Mouse (Mus musculus) hematopoietic stem cell, adult 5-6 weeks (primary cell): ENCODE data around the gene Ankrd13a. TPM values are rescaled to one million over a fixed set of nuclear protein-coding genes. Genes with fewer than 3 reads are reported as not detected.
A peak's percentile ranks its signal among the peaks of the same experiment; 100 is the strongest.

Experiments used
- ATAC-seq, 2 experiments: fragments of 125-278 bp in 1 of 2; replicated peaks in 1 of 2; 2 replicates each; pipeline ENCODE4 v1.8.0; 2016 to 2017; ENCODE audit warnings: inconsistent platforms in 2 of 2, mild to moderate bottlenecking in 2 of 2, moderate number of reproducible peaks in 2 of 2, low read depth in 1 of 2, moderate TSS enrichment in 1 of 2; ENCODE audit not compliant: low FRiP score in 2 of 2, poor library complexity in 2 of 2, severe bottlenecking in 2 of 2, insufficient read depth in 1 of 2, low TSS enrichment in 1 of 2
- total RNA-seq: library from RNA; stranded (forward); fragments of 172-1452, 232-1000 nt; gene quantifications from 2 replicates; pipeline ENCODE4 v1.2.3, GENCODE M21; 2017

The Ankrd13a gene
- total RNA-seq, 1 experiment from 2014 or later = 493 TPM

GRCm38 (mm10) chr5:114759536-114760090 lies 14.9 kb upstream of the Ankrd13a start:
- no peak for ATAC-seq

GRCm38 (mm10) chr5:114761980-114762379 lies 12.5 kb upstream of the Ankrd13a start:
- ATAC-seq = no peak

- no peak for ATAC-seq
Observed at GRCm38 (mm10) chr5:114764812-114765735, 9.4 kb upstream of the Ankrd13a start.

GRCm38 (mm10) chr5:114766686-114767085 lies 7.8 kb upstream of the Ankrd13a start:
- no peak for ATAC-seq

DNA sequence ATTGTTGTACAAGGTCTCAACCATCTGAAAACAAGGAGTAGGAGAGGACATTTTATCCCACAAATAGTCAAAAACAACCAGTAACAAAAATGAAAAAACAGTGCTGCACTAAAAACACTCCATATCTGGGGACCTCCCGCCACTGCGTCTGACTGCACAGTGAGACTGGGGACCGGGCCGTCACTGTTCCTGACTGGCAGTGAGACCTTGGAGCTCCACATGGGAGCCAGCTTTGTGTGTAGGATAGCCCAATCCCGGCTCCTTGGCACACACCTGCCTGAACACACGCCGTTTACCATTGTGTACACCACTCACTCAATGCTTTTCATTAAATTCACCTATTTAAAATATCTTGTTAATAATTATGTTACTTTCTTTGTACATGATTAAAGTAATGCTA lies 7.3 kb upstream of the Ankrd13a start:
- no peak for ATAC-seq

DNA sequence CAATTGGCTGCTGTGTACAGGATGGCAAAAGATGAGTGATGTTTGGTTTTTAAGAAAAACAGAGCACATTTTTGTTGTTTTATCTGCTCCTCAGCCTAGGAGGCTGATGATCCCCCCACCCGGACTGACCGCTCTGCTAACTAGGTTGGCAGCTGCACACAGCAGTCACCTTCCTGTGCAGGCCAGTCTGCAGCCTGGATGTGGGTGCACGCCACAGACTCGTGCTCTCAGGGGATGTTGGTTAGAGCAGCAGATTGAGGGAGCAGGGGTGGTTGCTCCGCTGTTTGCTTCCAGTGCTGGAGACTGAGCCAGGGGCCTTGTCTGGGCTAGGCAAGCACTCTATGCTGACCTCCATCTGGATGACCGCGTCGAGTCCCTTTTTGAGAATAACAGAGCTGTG lies 4.7 kb upstream of the Ankrd13a start:
- peak in 1 of 2 experiments; percentile 12; a peak in 1 of 4 replicates for ATAC-seq

DNA sequence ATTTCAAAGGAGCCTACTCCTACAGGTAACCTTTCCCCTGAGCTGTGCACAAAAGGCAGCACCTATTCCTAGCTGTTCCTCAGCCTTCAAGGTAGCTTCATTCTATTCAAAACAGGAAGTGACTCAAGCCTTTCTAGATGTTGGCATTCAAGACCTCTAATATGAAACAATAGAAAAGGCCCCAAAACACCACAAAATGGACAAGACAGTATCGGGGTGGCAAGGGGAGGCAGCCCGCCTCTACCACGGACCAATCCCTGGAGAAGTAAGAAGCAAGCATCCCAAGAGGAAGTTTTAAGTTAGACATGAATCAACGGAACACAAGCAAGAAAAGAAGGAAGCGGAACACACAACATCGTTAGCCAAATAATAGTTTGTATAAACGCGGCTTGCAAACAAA lies 2.7 kb upstream of the Ankrd13a start:
- ATAC-seq = no peak

DNA sequence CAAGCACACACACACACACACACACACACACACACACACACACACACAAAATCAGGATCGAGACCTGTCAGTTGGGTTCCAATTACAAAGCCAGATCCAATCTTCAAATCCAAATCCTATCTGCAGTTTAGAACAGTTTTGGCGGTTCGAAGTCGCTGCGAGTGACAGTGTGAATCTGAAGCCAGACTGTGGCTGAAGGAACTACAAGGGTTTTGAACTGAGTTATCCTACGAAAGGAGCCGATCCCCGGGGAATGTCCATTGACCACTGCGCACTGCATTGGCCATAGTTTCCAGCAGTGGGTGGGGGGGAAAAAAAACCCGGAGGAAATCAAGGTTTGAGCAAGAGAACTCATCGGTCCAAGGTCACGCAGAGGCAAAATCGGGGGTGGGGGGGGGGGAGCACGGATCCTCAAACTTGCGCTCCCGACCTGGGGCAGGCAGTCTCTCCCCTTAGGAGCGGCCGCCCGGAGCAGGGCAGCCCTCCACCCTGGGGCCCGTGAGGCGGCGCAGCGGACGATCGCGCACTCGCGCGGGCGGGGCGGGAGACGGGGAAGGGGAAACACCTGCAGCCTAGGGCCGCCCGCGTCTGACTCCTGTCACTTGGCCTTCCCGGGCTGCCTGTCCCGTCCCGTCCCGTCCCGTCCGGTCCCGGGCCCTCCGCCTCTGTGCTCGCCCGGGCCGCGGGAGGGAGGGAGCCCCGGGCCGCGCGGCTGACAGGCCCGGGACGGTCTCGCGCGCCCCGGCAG lies 1.8 kb upstream of the Ankrd13a start:
- ATAC-seq = no peak

GRCm38 (mm10) chr5:114773211-114773710 lies 1.2 kb upstream of the Ankrd13a start:
- ATAC-seq = peak; percentile 66 to 67

DNA sequence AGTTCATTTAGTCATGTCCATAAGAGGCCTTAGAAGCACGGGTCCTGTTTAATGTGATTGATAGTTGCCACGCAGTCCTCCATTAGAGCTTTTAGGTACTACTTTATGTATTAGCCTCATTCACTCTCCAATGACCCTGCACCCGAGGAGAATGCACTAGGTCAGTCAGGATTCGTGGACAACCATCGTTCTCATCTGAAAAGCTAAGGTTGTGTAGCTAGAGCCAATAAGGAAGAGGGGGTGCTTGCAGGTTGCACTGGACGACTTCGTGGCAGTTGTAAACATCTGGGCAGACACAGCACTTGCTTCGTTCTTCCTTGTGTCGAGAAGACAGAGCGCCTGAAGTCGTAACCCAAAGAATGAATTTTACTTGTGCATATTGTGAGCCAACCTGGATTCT lies 697 bp upstream of the Ankrd13a start:
- no peak for ATAC-seq

- ATAC-seq = no peak
Observed at GRCm38 (mm10) chr5:114775056-114775979, 841 bp downstream of the Ankrd13a start, which contains the start of gene Git2. Git2 (minus strand) TSS chr5:114775517.

DNA sequence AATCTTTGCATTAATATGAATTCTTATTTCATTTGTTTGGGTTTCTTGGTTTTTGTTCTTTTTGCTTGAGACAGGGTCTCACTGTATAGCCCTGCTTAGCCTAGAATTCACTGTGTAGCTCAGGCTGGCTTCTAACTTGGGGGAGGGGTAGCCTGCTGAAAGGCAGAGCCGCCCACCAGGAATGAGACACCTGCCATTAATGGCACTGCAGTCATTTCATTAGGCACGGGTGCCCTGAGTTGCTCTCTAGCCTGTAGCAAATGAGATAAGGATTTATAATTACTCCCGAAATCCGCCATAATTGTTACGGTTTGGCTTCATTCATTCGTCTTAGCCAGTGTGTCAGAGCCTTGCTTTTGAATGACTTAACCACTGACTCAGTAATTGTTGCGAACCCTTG lies 1.7 kb downstream of the Ankrd13a start:
- ATAC-seq = no peak

DNA sequence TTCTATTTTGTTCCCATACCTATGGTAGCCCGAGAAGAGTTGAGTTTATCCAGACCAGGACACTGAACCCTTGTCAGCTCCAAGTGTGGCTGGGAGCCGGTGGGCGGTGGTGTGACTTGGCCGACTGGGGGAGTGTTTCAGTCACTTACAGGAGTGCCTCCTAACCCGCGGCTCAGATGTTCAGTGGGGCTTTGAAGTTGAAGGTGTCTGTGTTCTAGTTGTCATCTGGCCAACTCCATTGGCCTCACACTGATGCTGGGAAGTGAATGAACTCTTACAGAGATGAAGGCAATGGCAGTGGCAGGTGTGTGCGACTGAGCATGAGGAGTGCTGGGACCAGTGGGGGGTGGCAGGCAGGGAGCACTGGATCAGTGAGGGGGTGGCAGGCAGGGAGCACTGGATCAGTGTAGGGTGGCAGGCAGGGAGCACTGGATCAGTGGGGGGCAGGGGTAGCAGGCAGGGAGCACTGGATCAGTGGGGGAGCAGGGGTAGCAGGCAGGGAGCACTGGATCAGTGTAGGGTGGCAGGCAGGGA lies 5.5 kb downstream of the Ankrd13a start:
- no peak for ATAC-seq

- peak in 1 of 2 experiments; percentile 7; a peak in 1 of 4 replicates for ATAC-seq
Observed at GRCm38 (mm10) chr5:114780912-114781311, 6.4 kb downstream of the Ankrd13a start.

GRCm38 (mm10) chr5:114782991-114783390 lies 8.5 kb downstream of the Ankrd13a start:
- no peak for ATAC-seq

DNA sequence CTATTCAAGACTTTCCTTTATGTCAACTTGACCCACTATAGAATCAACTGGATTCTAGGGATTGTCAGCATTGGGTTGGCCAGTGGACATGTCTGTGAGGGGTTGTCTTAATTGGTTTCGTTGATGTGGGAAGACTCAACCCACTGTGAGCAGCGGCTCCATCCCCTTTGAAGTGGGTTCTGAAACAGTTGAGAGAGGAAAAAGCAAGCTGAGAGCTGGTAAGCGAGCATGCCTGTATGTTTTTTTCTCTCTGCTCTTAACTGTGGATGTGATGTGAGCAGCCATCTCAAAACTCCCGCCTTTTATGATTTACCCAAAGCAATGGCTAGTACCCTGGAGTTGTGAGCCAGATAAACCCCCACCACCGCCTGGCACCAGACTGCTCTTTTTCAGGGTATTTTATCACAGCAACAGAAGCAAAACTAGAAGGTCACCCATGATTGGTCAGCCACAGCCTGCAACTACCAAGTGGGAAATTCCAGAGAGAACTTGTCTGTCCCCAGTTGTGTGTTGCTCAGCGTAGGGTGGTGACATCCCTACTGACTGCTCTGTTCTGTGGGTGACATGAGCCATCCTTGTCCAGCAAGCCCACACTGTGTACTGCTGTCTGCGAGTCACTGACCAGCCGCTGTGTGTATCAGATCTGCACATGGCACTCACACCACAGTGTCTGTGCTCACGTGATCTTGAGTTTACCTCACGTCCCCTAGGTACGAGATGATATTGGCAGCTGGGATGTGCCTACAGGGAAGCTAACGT lies 9.1 kb downstream of the Ankrd13a start:
- no peak for ATAC-seq
